Mouse (Mus musculus) spleen, adult 2 months (tissue): ENCODE results near the gene Tet2. TPM values are rescaled to one million over a fixed set of nuclear protein-coding genes. Genes with fewer than 3 reads are reported as not detected.
"Not testable (repeated sequence)": the region's sequence is repeated elsewhere in the genome, so short reads cannot be mapped to it uniquely, and the experiment has no call there.

ENCODE experiments used
- DNase-seq, 2 experiments: peaks; one replicate each; pipeline versions ENCODE4 v3.0.0 to v3.0.0-alpha.2; 2012 to 2021; ENCODE audit warnings: low spot score in 2 of 2, low read depth in 1 of 2
- H3K27ac ChIP-seq: fragments of 200-500 bp; 2 replicates; pipeline ENCODE4 v1.5.1; 2012; ENCODE audit warnings: low read length, inconsistent platforms; ENCODE audit not compliant: insufficient read depth
- H3K27me3 ChIP-seq: fragments of 200-500 bp; 2 replicates; pipeline ENCODE4 v1.6.1; 2012; ENCODE audit warnings: mild to moderate bottlenecking, moderate library complexity, low read length, inconsistent platforms; ENCODE audit not compliant: control insufficient read depth, insufficient read depth
- H3K36me3 ChIP-seq: fragments of 200-500 bp; 2 replicates; pipeline ENCODE4 v1.6.1; 2012; ENCODE audit warnings: mild to moderate bottlenecking, low read length, inconsistent platforms; ENCODE audit not compliant: control insufficient read depth, insufficient read depth
- H3K4me1 ChIP-seq: fragments of 200-500 bp; 2 replicates; pipeline ENCODE4 v1.6.1; 2011; ENCODE audit warnings: inconsistent platforms; ENCODE audit not compliant: control insufficient read depth, insufficient read depth, insufficient read length
- H3K4me3 ChIP-seq: fragments of 200-500 bp; 2 replicates; pipeline ENCODE4 v1.5.1; 2011; ENCODE audit warnings: mild to moderate bottlenecking, inconsistent platforms; ENCODE audit not compliant: insufficient read depth, insufficient read length; ENCODE audit errors: extremely low read depth
- CTCF ChIP-seq: fragments of 200-500 bp; IDR thresholded peaks from 2 replicates; pipeline ENCODE4 v1.5.1; 2011; ENCODE audit warnings: mild to moderate bottlenecking, inconsistent platforms; ENCODE audit not compliant: insufficient read depth, insufficient read length, insufficient replicate concordance; ENCODE audit errors: extremely low read depth
- POLR2A ChIP-seq: fragments of 200-500 bp; IDR thresholded peaks from 2 replicates; pipeline ENCODE4 v1.6.1; 2011; ENCODE audit warnings: low read depth, low read length, inconsistent platforms
- WGBS: fragments of 180-500 bp; shearing (Covaris S2); methylation state at CpG from one replicate; pipeline ENCODE4 v1.1.7; 2018; 5-methylcytosine and 5-hydroxymethylcytosine counted together
- polyA plus RNA-seq: library from polyadenylated mRNA; depleted of rRNA; stranded (reverse); fragments of >200 nt; gene quantifications from 2 replicates; pipeline ENCODE4 v1.2.3, GENCODE M21; 2012

Tet2 gene
- polyA plus RNA-seq, 1 experiment = 10.5 TPM

- no peaks in the 10 kb centered on the region for H3K36me3 ChIP-seq
- H3K27me3 ChIP-seq = no peaks in the 10 kb centered on the region
- no peak overlapping the region for H3K4me3 ChIP-seq
- TF ChIP-seq POLR2A (no peak), CTCF (no peak)
- no peak for DNase-seq
- H3K27ac ChIP-seq = no peak overlapping the region
- 81% methylated on average over 4 of the region's 4 CpGs for WGBS
- peaks cover 2% of the 10 kb centered on the region for H3K4me1 ChIP-seq
Measured at GRCm38 (mm10) chr3:133539991-133540390, 4.9 kb downstream of the Tet2 start.

- DNase-seq, H3K27ac ChIP-seq, H3K4me3 ChIP-seq, H3K4me1 ChIP-seq, H3K27me3 ChIP-seq, H3K36me3 ChIP-seq: not testable (repeated sequence)
- WGBS = 82% methylated on average over 4 of the region's 4 CpGs
Measured at GRCm38 (mm10) chr3:133538499-133538898, 6.4 kb downstream of the Tet2 start.

DNA sequence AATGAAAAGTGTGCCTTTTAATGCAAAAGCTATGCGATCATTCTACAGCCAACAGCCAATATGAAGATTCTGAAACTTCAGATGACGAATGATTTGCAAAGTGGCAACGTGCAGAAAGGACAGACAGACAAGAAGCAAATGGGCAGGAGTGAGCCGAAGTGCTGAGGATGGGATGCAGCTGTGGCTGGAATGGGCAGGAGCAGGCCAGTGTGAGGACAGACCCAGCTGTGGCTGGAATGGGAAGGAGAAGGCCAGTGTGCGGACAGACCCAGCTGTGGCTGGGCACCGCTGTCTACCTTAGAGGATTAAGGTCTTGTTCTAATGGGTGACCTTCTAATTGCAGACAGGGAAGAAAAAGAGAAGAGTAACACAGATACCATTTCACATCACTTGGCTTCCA, 9.3 kb downstream of the Tet2 start:
- no peak overlapping the region for H3K4me3 ChIP-seq
- no peak for TF ChIP-seq POLR2A
- TF ChIP-seq CTCF = no peak
- H3K27ac ChIP-seq = no peak overlapping the region
- no peaks in the 10 kb centered on the region for H3K27me3 ChIP-seq
- no peaks in the 10 kb centered on the region for H3K36me3 ChIP-seq
- no peak for DNase-seq
- 93% methylated on average over 6 of the region's 6 CpGs for WGBS
- no peaks in the 10 kb centered on the region; the same call in 1 of the 2 replicates for H3K4me1 ChIP-seq

DNA sequence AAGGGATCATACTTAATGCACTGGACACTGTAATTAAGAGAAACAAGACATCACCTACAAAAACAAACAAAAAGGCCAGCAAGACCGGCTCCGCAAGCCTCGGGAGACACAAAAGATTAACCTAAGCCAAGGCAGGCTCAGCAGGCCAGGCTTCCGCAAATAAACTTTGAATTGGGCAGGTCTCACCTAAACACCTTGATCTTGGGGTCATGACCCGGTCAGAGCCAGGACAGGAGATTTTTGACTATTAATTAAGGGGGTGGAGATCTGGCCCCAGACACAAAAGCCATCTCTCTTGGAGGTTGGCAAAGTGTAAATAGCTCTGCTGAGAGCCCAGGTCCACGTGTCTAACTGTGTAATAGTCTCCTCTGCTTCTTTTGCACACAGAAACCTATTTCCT, 10.9 kb downstream of the Tet2 start:
- WGBS = 85% methylated on average over 6 of the region's 6 CpGs
- no peaks in the 10 kb centered on the region for H3K36me3 ChIP-seq
- no peak for DNase-seq
- H3K4me3 ChIP-seq = no peak overlapping the region
- no peaks in the 10 kb centered on the region for H3K4me1 ChIP-seq
- no peak overlapping the region for H3K27ac ChIP-seq
- H3K27me3 ChIP-seq = no peaks in the 10 kb centered on the region
- TF ChIP-seq CTCF = no peak
- no peak for TF ChIP-seq POLR2A

DNA sequence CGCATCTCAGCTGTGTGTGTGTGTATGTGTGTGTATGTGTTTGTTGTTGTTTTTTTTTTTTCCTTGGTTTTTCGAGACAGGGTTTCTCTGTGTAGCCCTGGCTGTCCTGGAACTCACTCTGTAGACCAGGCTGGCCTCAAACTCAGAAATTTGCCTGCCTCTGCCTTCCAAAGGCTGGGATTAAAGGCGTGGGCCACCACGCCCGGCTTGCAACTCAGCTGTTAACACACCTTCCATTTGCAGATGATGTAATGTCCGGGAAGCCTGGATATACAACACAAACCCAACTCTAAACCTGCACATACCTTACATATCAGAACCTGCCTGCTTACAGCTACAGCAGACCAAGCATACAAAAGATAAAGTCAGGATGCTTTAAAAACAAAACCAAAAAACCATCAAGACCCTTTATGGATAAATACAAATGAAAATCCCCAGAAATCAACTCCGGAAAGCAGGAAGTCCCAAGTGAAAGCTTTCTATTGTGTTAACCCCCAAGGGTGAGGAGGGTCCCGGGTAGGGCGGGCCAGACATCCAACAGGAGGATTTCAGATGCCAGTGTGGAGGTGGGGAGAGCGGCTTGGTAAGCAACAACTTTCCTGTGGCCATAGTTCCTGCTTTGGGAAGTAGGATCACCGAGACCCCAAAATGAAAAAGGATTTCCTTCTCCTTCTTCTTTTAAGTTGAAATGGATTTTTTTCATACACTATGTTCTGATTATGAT, 11.5 kb downstream of the Tet2 start:
- no peak overlapping the region for H3K27ac ChIP-seq
- TF ChIP-seq POLR2A = no peak
- WGBS = 90% methylated on average over 11 of the region's 11 CpGs

GRCm38 (mm10) chr3:133532806-133533205, 12.1 kb downstream of the Tet2 start:
- TF ChIP-seq POLR2A (no peak), CTCF (no peak)
- WGBS = 86% methylated on average over 3 of the region's 3 CpGs

More for the DNA sequence above, 11.5 kb downstream of the Tet2 start:
- no peak for DNase-seq
- H3K27me3 ChIP-seq = no peaks in the 10 kb centered on the region
- no peaks in the 10 kb centered on the region for H3K36me3 ChIP-seq
- no peaks in the 10 kb centered on the region for H3K4me1 ChIP-seq
- H3K4me3 ChIP-seq = no peak overlapping the region

GRCm38 (mm10) chr3:133532252-133532651, 12.7 kb downstream of the Tet2 start:
- Histone ChIP-seq H3K36me3 (no peaks in the 10 kb centered on the region), H3K4me1 (no peaks in the 10 kb centered on the region), H3K27me3 (no peaks in the 10 kb centered on the region), H3K4me3 (no peak overlapping the region), H3K27ac (no peak overlapping the region)
- DNase-seq = no peak
- TF ChIP-seq CTCF = no peak
- TF ChIP-seq POLR2A = no peak
- WGBS = 94% methylated on average over 6 of the region's 6 CpGs

More at GRCm38 (mm10) chr3:133532806-133533205, 12.1 kb downstream of the Tet2 start:
- Histone ChIP-seq H3K4me1 (no peaks in the 10 kb centered on the region), H3K36me3 (no peaks in the 10 kb centered on the region), H3K4me3 (no peak overlapping the region), H3K27me3 (no peaks in the 10 kb centered on the region), H3K27ac (no peak overlapping the region)
- no peak for DNase-seq
